Mouse (Mus musculus): ENCODE measurements around the gene Nr1h4.

DNA sequence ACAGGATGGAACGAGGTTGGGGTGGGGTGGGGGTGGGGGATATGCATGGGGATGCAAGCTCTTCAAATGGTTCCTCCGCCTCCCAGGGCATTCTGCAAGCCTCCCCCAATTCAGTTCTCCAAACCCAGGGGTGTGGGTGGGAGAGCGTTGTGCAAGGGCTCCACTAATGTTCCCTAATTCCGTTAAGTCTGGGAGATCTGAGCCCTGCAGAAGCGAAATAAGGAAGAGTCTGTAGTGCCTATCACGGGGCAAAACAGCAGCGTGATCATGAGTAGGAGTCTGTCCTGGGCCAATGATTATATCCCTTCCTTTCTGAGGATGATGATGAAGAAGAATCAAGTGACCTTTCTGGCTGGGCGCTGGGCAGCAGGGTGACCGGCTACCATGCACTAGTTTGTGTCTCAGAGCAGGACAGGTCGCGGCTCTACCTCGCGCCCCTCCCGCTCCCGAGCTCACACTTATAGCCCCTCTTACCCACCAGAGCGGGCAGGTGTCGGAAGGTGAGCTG, 90.2 kb downstream of the Nr1h4 start:
- TF ChIP-seq POLR2A (IDR thresholded peaks at IDR 0.05; ENCODE audit: low read depth, low read length), result no peak
- TF ChIP-seq CTCF (IDR thresholded peaks at IDR 0.05; ENCODE audit: extremely low read depth, insufficient read depth, insufficient read length, insufficient replicate concordance), result no peak

All from spleen, adult 2 months (tissue).